Mouse (Mus musculus) olfactory bulb, adult 2 months (tissue): ENCODE data around the gene Gm42417.

Experiments used
- CTCF ChIP-seq: fragments of 200-500 bp; IDR thresholded peaks from 2 replicates; pipeline ENCODE4 v1.5.1; 2012; ENCODE audit warnings: low read depth, mild to moderate bottlenecking, low read length, moderate library complexity; ENCODE audit not compliant: insufficient read depth
- POLR2A ChIP-seq: fragments of 200-500 bp; IDR thresholded peaks from 2 replicates; pipeline ENCODE4 v1.6.1; 2012; ENCODE audit warnings: mild to moderate bottlenecking, low read depth, low read length, moderate library complexity; ENCODE audit not compliant: insufficient read depth

GRCm38 (mm10) chr1:36557457-36558011 lies 18.3 kb upstream of the Gm42417 start:
- no peak for TF ChIP-seq CTCF
- no peak for TF ChIP-seq POLR2A
